Mouse (Mus musculus): ENCODE results near the gene Vps13d.

GRCm38 (mm10) chr4:145086509-145086908, 108.3 kb downstream of the Vps13d start:
- no peak for TF ChIP-seq CTCF (IDR thresholded peaks at IDR 0.05; ENCODE audit: low read depth)
- no peak for TF ChIP-seq EP300 (IDR thresholded peaks at IDR 0.05; ENCODE audit: low read depth)
